In genomic region chr6:26707974-26708867, GRCm38 (mm10) we compare ENCODE assay signal across 21 mouse cellular contexts.
DNase-seq lines count a peak whose midpoint lies in the region; ATAC-seq lines count a peak whose summit lies in the region.
"Had no signal": no experiment of that assay in that cellular context is flagged by ENCODE, and none has a peak within 500 bp of the region (broad histone marks: within the 10 kb centered on the region; RNA-seq: fewer than 3 reads in every experiment).

No protein-coding gene starts in this region.

- no peak overlapping the region for H3K4me3 ChIP-seq in forebrain, embryonic 14.5 days (ENCODE audit: low read depth, low read length)
- no peak overlapping the region for H3K4me3 ChIP-seq in forebrain, embryonic 11.5 days (ENCODE audit: low read depth, low read length)
- no peak overlapping the region for H3K4me3 ChIP-seq in hindbrain, embryonic 14.5 days (replicated peaks; ENCODE audit: low read length)
- H3K4me3 ChIP-seq in intestine, embryonic 16.5 days (ENCODE audit: low read length), result no peak overlapping the region
- H3K4me3 ChIP-seq: heart, embryonic 10.5 days; limb, embryonic 12.5 days; liver, embryonic 13.5 days; myocyte had no signal

- no peaks in the 10 kb centered on the region for H3K36me3 ChIP-seq in forebrain, embryonic 14.5 days (ENCODE audit: control insufficient read depth, insufficient read depth, low read length)
- no peaks in the 10 kb centered on the region for H3K36me3 ChIP-seq in forebrain, embryonic 11.5 days (ENCODE audit: control insufficient read depth, insufficient read depth, low read length)
- no peaks in the 10 kb centered on the region for H3K36me3 ChIP-seq in hindbrain, embryonic 14.5 days (replicated peaks; ENCODE audit: control insufficient read depth, insufficient read depth)
- no peaks in the 10 kb centered on the region for H3K36me3 ChIP-seq in intestine, embryonic 16.5 days (ENCODE audit: control insufficient read depth, insufficient read depth, low read length)
- H3K36me3 ChIP-seq: heart, embryonic 10.5 days; limb, embryonic 12.5 days; liver, embryonic 13.5 days had no signal

- no peaks in the 10 kb centered on the region for H3K4me1 ChIP-seq in forebrain, embryonic 14.5 days (ENCODE audit: control insufficient read depth, insufficient read depth, low read length)
- no peaks in the 10 kb centered on the region for H3K4me1 ChIP-seq in forebrain, embryonic 11.5 days (replicated peaks; ENCODE audit: control insufficient read depth, insufficient read depth, low read length)
- H3K4me1 ChIP-seq in hindbrain, embryonic 14.5 days (replicated peaks; ENCODE audit: control insufficient read depth, insufficient read depth, low read length), result no peaks in the 10 kb centered on the region
- no peaks in the 10 kb centered on the region for H3K4me1 ChIP-seq in intestine, embryonic 16.5 days (ENCODE audit: control insufficient read depth, insufficient read depth, low read length)
- H3K4me1 ChIP-seq: heart, embryonic 10.5 days; limb, embryonic 12.5 days; liver, embryonic 13.5 days had no signal

- ATAC-seq in forebrain, embryonic 14.5 days, result no peak
- no peak for ATAC-seq in forebrain, embryonic 11.5 days (replicated peaks; ENCODE audit: low FRiP score)
- peak; percentile 60; the same call in 1 of the 2 replicates for ATAC-seq in hindbrain, embryonic 14.5 days (ENCODE audit: low FRiP score)
- peak; percentile 71 for ATAC-seq in intestine, embryonic 16.5 days
- ATAC-seq in megakaryocyte-erythroid progenitor cell, adult 5-6 weeks (replicated peaks; ENCODE audit: low FRiP score, low TSS enrichment, poor library complexity, severe bottlenecking), result no peak
- ATAC-seq: activated CD4-positive, CD25-positive, alpha-beta regulatory T cell, adult 4 months; inflammation-experienced regulatory T-cells, adult 6 months; lung, postnatal 0 days; Patski had no signal

- H3K9ac ChIP-seq in forebrain, embryonic 14.5 days (ENCODE audit: low read length), result no peak overlapping the region
- no peak overlapping the region for H3K9ac ChIP-seq in forebrain, embryonic 11.5 days (ENCODE audit: low read length)
- no peak overlapping the region for H3K9ac ChIP-seq in hindbrain, embryonic 14.5 days
- H3K9ac ChIP-seq in intestine, embryonic 16.5 days (ENCODE audit: low read depth, low read length), result no peak overlapping the region
- H3K9ac ChIP-seq: limb, embryonic 12.5 days; liver, embryonic 13.5 days had no signal

- no peak overlapping the region for H3K4me2 ChIP-seq in forebrain, embryonic 14.5 days (ENCODE audit: low read length)
- H3K4me2 ChIP-seq in forebrain, embryonic 11.5 days (ENCODE audit: low read depth, low read length, severe bottlenecking), result no peak overlapping the region
- no peak overlapping the region for H3K4me2 ChIP-seq in hindbrain, embryonic 14.5 days (replicated peaks)
- no peak overlapping the region for H3K4me2 ChIP-seq in intestine, embryonic 16.5 days (ENCODE audit: low read depth, low read length)
- H3K4me2 ChIP-seq: limb, embryonic 12.5 days; liver, embryonic 13.5 days had no signal

- no peaks in the 10 kb centered on the region for H3K9me3 ChIP-seq in forebrain, embryonic 14.5 days (replicated peaks; ENCODE audit: control insufficient read depth, low read length)
- H3K9me3 ChIP-seq in forebrain, embryonic 11.5 days (ENCODE audit: control insufficient read depth, low read length), result no peaks in the 10 kb centered on the region
- H3K9me3 ChIP-seq in hindbrain, embryonic 14.5 days (ENCODE audit: control insufficient read depth, low read length), result no peaks in the 10 kb centered on the region
- no peaks in the 10 kb centered on the region for H3K9me3 ChIP-seq in intestine, embryonic 16.5 days (ENCODE audit: control insufficient read depth, low read length)
- H3K9me3 ChIP-seq: heart, embryonic 10.5 days; limb, embryonic 12.5 days; liver, embryonic 13.5 days had no signal

- 88% methylated on average over 5 of the region's 5 CpGs for WGBS in forebrain, embryonic 14.5 days
- WGBS in forebrain, embryonic 11.5 days, result 91% methylated on average over 5 of the region's 5 CpGs
- WGBS in hindbrain, embryonic 14.5 days, result 79% methylated on average over 5 of the region's 5 CpGs
- 86% methylated on average over 5 of the region's 5 CpGs for WGBS in intestine, embryonic 16.5 days

- no peaks in the 10 kb centered on the region for H3K27me3 ChIP-seq in forebrain, embryonic 14.5 days (replicated peaks; ENCODE audit: control insufficient read depth, insufficient read depth, low read length)
- no peaks in the 10 kb centered on the region for H3K27me3 ChIP-seq in forebrain, embryonic 11.5 days (ENCODE audit: control insufficient read depth, insufficient read depth, low read length)
- no peaks in the 10 kb centered on the region for H3K27me3 ChIP-seq in hindbrain, embryonic 14.5 days (ENCODE audit: control insufficient read depth, insufficient read depth, low read length)
- no peaks in the 10 kb centered on the region for H3K27me3 ChIP-seq in intestine, embryonic 16.5 days (replicated peaks; ENCODE audit: control insufficient read depth, insufficient read depth, low read length)
- H3K27me3 ChIP-seq: limb, embryonic 12.5 days; liver, embryonic 13.5 days; Patski had no signal

- no peak overlapping the region for H3K27ac ChIP-seq in forebrain, embryonic 14.5 days (ENCODE audit: low read depth, low read length)
- no peak overlapping the region for H3K27ac ChIP-seq in forebrain, embryonic 11.5 days (ENCODE audit: low read depth, low read length)
- no peak overlapping the region for H3K27ac ChIP-seq in hindbrain, embryonic 14.5 days
- no peak overlapping the region for H3K27ac ChIP-seq in intestine, embryonic 16.5 days (ENCODE audit: low read length)
- H3K27ac ChIP-seq: heart, embryonic 10.5 days; kidney, postnatal 0 days; limb, embryonic 12.5 days; liver, embryonic 13.5 days had no signal

- DNase-seq in forebrain, embryonic 14.5 days (ENCODE audit: low spot score), result peak; percentile 10
- no peak for DNase-seq in forebrain, embryonic 11.5 days (ENCODE audit: low spot score)
- no peak for DNase-seq in hindbrain, embryonic 14.5 days (ENCODE audit: low spot score)
- peak; percentile 27 for DNase-seq in retina, embryonic 14.5 days (ENCODE audit: low spot score)
- no peak for DNase-seq in thymus, postnatal 25 days
- DNase-seq: adrenal gland, postnatal 25 days; gastrocnemius, postnatal 36 days; heart, postnatal 10 days; liver, embryonic 13.5 days; right cerebral cortex, adult 18-20 months; thymus, adult 2 months had no signal

Comparison
In these comparisons a context has a peak if more than half of its experiments do, and no peak if none do; other contexts are left out.
1. DNase-seq: peak in forebrain, embryonic 14.5 days (single experiment) and retina, embryonic 14.5 days (single experiment); none in forebrain, embryonic 11.5 days (single experiment), hindbrain, embryonic 14.5 days (single experiment) and thymus, postnatal 25 days (single experiment).
2. ATAC-seq: peak in hindbrain, embryonic 14.5 days (single experiment) and intestine, embryonic 16.5 days (single experiment); none in forebrain, embryonic 14.5 days (single experiment), forebrain, embryonic 11.5 days (single experiment) and megakaryocyte-erythroid progenitor cell, adult 5-6 weeks (single experiment).